Mouse (Mus musculus) testis, adult 2 months (tissue): ENCODE measurements at regions not wholly inside any gene's neighbourhood (a gene's known extent, or its start where the extent isn't known, plus 50 kb on each side); places are given as distances from the start of the nearest gene placed in this dataset.
"Not testable (repeated sequence)": the region's sequence is repeated elsewhere in the genome, so short reads cannot be mapped to it uniquely, and the experiment has no call there.

Experiments
- CTCF ChIP-seq: fragments of 200-500 bp; IDR thresholded peaks from 2 replicates; pipeline ENCODE4 v1.5.1; 2012; ENCODE audit warnings: low read depth, mild to moderate bottlenecking, inconsistent platforms, low read length, moderate library complexity; ENCODE audit not compliant: control insufficient read depth, insufficient read depth, insufficient replicate concordance
- POLR2A ChIP-seq: fragments of 200-500 bp; IDR thresholded peaks from 2 replicates; pipeline ENCODE4 v1.6.1; 2012; ENCODE audit warnings: low read depth, mild to moderate bottlenecking, inconsistent platforms, low read length, moderate library complexity; ENCODE audit not compliant: control insufficient read depth

- not testable (repeated sequence) for TF ChIP-seq CTCF, POLR2A
These were observed 399.3 kb downstream of the Pid1 start for GRCm38 (mm10) chr1:83964631-83965030.
